Mouse (Mus musculus) mouse embryonic stem cell (cell line): Measurements from ENCODE around the gene Sept9.

ENCODE experiments used
- in situ Hi-C, 2 experiments: fragments of 300-500 bp; cut with MboI; formaldehyde crosslinking; loops; 1 replicate in 1 of 2; 3 replicates in 1 of 2; pipeline ENCODE4 v1.14.3; 2019 to 2020; ENCODE audit warnings: low sequenced_read_pairs in 2 of 2, low pct_unique_long_range_greater_than_20kb in 1 of 2, mixed read lengths in 1 of 2; ENCODE audit not compliant: unreplicated experiment in 1 of 2

The Sept9 gene

DNA sequence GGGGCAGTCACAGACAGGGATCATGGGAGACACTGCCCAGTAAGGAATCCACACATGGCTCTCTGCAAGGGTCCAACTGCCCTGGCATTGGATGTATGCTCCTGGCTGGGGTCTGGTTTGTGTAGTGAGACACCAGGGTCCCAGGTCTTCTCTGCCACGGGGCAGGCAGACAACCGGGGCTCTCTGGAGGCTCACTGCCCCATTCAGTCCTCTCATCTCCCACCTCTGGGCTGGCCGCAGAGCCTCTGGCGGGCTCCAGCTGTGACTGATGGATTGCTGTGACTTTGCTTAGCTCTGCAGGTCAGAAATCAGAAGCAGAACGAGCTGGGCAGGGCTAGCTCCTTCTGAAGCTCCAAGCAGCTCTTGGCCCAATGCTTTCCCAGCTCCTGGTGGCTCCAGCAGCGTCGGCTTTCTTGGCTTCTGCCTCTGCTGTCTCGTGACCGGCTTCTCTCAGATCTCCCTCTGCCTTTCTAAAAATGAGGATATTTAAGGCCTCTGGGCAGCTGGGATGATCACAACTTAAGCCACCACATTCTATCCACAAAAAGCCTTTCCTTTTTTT lies 36.5 kb downstream of the Sept9 start:
- in situ Hi-C loops, result loop anchor here in 1 of 2 experiments (5.0 kb wide), 1 partner anchor 121 kb away; no protein-coding TSS in a partner anchor

DNA sequence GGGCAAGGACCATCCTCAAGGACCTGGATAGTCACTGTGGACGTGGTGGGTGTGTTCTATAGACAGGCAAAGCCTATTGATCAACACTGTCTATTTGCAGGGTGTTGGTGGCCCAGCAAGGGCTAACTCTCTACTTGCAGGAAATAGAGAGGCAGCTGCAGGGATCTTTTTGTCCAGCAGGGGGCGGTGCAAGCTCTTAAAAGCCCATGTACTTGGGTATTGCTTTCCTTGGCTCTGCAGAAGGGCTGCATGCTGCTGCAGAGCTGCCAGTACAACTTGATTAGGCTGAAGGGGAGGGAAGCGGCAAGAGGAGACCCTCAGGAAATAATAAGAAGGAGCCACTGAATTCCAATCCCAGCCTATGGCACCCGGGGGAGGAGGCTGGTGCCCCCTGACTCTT lies 38.7 kb downstream of the Sept9 start:
- in situ Hi-C loops, result loop anchor here in 1 of 2 experiments (5.0 kb wide), 1 partner anchor 119 kb away; no protein-coding TSS in a partner anchor

DNA sequence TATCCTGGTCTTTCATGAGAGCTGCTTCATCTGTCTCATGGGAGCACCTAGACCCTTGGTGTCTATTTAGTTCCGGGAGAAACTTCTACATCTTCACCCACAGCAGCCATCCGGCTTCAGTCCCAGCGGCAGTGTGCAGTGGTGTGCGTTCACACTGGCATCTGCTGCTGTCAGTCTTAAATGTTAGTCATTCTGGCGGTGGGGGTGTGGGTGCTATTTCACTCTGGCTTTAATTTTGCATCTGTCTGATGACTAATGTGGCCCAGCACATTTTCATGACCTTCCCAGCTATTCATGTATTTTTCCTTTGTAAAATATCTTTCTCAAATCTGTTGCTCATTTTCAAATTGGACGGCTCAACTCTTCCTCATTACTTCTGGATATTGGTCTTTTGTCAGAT lies 40.2 kb downstream of the Sept9 start:
- in situ Hi-C loops, result loop anchor here in 1 of 2 experiments (5.0 to 10.0 kb wide), 2 partner anchors 55 to 118 kb away; no protein-coding TSS in a partner anchor

DNA sequence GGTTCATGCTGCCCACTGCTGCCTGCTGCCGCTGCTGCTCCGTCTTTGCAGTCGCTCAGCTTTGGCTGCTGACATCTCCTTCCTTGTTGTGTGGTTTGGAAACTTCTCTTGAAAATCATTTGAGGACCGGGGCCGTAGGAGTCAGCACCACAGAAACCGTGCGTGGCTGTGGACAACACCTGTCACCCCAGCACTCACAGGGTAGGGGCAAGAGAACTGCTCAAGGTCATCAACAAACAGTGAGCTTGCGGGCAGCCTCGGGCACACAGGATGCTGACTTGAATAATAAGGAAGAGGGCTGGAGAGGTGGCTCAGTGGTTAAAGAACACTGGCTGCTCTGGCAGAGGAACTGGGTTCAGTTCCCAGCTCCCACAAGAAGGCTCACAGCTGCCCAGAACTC lies 40.9 kb downstream of the Sept9 start:
- in situ Hi-C loops, result loop anchor here in 1 of 2 experiments (10.0 kb wide), 1 partner anchor 54 kb away; no protein-coding TSS in a partner anchor

DNA sequence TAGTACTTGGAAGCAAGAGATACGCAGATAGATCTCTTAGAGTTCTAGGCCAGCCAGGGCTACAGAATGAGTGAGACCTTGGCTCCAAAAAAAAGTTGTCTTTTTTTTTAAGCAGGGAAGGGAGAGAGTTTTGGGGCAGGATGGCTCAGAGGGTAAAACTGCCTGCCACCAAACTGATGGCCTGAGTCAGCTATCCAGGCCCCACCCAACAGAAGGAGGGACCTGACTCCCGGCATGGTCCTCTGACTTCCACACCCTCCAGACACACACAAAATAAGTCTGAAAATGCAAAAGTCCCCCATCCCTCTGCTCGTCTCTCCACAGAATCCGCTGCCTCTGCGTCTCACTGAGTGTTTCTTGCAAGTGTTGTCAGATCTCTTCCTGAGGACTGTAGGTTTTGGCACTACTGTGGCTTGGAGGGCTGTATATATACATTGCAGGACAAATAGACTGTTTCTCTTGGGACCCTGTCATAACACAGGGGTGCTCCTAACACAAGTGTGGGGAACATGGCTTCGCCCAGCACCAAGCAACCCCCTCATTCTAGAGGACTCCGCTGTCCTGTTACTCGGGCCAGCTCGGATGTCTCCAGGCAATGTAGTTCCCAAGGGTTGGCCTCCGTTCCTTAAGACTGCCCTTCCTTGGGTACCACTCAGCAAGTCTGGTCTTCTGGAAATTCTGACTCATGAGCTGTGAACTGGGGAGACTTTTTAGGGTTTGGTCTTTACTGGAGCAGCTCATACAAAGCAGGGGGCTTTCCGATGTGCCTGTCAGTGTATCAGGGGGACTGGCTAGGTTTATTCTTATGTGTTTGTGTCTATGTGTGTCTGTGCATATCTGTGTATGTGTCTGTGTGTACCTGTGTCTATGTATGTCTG lies 41.6 kb downstream of the Sept9 start:
- in situ Hi-C loops, result loop anchor here in 1 of 2 experiments (10.0 kb wide), 1 partner anchor 54 kb away; no protein-coding TSS in a partner anchor

DNA sequence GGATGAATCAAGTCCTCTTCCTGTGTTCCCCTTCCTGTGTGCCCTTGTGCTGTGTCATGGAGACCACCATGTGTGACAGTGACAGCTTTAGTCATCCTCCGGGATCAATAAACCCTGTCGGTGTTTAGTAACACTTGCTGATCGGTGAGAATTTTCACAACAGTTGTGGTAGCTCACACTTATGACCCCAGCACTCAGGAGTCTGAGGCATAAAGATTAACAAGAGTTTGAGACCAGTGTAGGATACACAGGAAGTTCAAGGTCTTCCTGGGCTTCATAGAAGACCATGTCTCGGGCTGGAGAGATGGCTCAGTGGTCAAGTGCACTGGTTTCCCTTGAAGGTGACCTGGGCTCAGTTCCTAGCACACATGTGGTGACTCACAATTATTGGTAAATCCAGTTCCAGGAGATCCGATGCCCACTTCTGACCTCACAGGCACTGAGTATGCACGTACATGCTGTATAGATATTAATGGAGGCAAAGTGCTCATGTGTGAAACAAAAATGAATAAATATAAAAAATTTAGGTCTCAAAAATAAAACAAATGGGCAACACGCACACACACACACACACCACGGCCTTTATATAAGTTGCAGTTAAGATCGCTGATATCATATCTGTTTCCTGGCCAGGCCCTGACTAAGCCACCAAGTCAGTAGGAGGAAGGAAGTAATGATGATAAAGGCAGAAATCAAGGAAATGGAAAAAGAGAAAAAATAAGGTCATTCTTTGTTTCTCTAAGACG lies 43.1 kb downstream of the Sept9 start:
- in situ Hi-C loops, result loop anchor here in 1 of 2 experiments (10.0 kb wide), 1 partner anchor 52 kb away; no protein-coding TSS in a partner anchor

DNA sequence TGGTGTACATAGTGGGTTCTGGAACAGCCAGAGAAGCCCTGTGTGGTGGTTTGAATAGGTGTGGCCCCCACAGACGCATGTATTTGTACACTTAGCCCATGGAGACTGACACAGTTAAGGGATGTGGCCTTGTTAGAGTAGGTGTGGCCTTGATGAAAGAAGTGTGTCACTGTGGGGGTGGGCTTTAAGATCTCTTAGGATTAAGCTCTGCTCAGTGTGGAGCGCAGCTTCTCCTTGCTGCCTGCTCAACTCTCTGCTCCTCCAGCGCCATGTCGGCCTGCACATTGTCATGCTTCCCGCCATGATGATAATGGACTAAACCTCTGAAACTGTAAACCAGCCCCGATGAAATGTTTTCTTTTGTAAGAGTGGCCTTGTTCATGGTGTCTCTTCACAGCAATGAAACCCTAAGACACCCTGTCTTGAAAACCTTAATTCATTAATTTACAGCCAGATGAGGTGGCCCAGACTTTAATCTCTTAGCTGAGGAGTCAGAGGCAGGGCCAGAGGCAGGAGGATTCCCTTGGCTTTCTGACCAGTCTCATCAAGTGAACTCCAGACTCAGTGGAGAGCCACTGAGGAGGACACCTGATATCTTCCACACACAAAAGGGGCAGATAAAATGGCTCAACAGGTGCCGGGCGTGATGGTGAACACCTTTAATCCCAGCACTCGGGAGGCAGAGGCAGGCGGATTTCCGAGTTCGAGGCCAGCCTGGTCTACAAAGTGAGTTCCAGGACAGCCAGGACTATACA lies 44.3 kb downstream of the Sept9 start:
- in situ Hi-C loops, result loop anchor here in 1 of 2 experiments (10.0 kb wide), 1 partner anchor 51 kb away; no protein-coding TSS in a partner anchor

DNA sequence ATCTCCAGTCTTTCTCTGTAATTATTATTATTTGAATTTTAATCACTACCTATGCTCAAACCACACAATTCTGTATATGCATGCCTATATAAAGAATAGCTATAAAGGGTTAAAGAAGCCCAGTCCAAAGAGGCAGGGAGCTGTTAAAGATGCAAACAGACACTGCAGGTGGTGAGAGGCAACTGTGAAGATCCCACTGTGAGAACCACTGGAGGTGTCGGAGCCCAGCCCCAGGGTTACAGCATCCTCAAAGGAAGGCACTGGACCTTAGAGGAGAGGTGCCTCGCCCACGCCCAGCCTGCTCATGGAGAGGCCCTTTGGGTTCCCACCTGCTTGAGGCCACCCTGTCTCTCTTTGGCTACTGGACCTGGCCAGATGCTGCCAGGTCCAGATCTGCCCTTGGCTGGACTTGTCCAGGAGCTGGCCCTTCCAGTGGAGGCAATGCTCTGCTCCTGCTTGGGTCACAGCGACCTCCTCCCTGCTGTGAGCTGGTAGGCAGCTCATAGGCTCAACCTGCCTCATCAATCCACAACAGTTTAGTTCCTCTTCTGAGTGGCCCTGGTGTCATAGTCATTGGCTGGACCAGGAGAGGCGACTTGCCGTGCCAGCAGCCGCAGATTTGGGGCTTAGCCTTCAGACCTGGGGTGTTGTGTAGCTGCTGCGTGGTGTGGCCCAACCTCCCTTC lies 45.7 kb downstream of the Sept9 start:
- in situ Hi-C loops, result loop anchor here (5.0 to 10.0 kb wide), 2 partner anchors 50 to 52 kb away; no protein-coding TSS in a partner anchor

DNA sequence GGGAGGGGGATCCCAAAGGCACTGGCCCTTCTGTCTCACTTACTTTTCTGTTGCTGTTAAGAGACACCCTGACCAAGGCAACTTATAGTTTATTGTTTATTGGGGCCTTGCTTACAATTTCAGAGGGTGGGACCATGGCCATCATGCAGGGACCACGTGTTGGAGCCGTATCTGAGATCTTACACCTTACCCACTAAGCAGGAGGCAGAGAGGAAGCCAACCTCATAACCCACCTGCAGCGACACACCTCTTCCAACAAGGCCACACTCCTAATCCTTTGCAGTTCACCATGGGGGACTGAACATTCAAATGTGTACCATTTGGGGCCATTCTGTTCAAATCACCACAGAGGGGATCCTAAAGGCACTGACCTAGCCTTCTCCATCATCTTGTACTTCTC lies 46.4 kb downstream of the Sept9 start:
- in situ Hi-C loops, result loop anchor here (5.0 to 10.0 kb wide), 2 partner anchors 49 to 51 kb away; no protein-coding TSS in a partner anchor

DNA sequence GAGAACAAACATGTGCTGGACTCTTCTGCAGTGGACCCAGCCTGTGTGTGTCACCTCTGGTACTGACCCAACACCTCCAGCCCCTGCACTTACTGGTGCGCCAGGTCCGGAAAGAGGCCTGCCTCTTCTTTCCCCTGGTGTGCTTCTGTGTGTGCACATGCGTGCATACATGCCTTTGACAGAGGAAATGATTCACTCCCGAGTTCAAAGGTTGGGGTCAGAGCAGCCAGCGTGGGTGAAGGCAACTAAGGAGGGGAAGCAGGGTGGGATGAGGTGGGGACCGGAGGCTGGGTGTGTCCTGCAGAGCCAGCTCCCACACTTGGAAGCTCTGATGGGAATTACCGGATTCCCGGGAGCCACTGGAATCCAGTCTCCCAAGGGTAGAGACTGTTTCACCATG lies 46.8 kb downstream of the Sept9 start:
- in situ Hi-C loops, result loop anchor here (5.0 to 10.0 kb wide), 2 partner anchors 49 to 51 kb away; no protein-coding TSS in a partner anchor

DNA sequence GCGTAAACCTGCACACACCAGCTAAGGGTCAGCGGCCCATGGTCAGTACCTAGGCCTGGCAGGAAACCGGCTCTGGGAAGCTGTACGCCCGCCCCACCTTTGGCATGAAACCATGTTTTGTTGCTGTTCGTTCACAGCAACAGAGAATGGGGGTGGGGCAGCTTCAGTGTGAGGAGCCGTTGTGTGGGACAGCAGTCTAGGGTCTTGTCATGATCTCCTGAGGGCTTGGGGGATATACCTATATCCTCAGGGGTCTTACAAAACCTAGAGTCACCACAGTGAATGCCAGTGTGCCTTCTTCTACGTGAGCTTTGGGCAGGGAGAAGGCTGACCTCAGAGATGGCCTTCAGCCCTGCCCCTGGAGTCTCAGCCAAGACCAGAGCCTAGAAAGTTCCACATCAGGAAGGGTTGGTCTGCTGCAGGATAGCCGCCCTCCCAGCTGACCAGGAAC lies 47.5 kb downstream of the Sept9 start:
- in situ Hi-C loops, result loop anchor here (5.0 to 10.0 kb wide), 2 partner anchors 48 to 50 kb away; no protein-coding TSS in a partner anchor

DNA sequence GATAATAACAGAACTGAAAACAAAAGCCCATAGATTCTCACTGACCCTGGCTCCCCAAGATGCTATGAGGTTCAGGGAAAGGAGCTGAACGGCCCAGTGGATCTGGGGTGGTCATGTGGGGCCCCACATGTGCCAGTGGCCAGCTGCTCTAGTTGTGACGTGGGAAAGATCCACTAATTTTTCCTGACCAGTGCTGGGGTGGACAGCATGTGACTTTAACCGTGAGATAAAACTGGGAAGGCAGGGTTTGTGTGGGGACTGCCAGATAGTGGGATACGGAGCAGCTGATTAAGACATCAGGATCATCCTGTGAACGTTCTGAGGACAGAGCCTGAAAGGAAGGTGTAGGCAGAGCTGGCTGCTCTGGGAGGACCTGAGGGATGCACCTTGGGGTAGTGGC lies 48.1 kb downstream of the Sept9 start:
- in situ Hi-C loops, result loop anchor here (5.0 to 10.0 kb wide), 2 partner anchors 47 to 50 kb away; no protein-coding TSS in a partner anchor

DNA sequence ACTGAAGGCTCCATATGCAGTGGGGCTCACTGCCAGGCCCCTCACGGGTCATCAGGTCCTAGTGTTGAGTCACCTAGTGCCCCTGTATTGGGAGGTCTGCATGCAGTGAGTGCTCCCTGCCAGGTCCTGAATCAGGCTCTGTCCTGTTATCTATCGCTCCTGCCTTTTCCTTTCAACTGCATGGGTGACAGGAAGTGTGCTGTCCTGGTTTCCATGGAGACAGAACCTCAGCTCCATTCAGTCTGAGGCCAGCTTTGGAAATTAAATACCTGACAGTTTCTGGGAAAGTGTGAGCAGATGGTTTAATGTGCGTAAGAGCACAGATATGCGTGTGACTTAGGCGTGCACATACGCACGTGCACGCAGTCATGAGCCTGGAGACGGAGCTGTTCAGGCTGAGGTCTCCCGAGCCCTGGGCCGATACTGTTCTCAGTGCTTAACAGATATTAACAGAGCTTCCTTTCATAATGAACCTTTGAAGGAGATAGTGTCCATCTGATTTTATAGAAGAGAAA lies 49.3 kb downstream of the Sept9 start:
- in situ Hi-C loops, result loop anchor here (5.0 to 10.0 kb wide), 2 partner anchors 46 to 49 kb away; no protein-coding TSS in a partner anchor

DNA sequence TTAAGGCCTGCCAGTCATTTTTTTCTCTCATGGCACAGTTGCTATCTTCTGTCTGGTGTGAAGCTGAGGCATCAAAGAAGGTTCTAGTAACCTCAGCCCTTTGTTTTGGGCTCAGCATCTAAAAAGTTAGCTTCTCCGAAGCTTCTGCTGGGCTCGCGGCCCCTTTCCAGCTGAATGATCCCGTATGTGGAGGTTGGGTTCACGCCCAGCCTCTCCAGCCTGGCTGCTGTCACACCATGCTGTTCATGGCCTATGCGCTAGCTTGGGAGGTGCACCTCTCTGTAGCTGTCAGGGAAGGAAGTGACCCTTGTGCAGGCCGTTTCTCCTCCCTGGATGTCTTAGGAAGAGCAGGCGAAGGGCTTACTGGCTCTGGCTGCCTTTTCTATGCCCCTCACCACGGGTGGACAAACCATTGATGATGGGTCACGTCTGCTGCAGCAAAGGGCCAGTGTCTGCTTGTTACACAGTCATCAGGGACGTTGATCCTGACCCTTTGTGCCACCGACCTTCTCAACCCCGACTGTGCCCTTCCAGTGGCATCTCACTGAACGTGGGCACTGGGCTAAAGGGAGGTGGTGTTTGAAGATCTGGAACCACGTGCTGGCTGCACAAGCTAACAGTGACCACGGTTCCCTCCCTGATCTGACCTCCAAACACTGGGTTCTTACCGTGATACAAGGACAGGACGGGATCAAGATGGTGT lies 50.0 kb downstream of the Sept9 start:
- in situ Hi-C loops, result loop anchor here (5.0 to 10.0 kb wide), 2 partner anchors 45 to 48 kb away; no protein-coding TSS in a partner anchor

DNA sequence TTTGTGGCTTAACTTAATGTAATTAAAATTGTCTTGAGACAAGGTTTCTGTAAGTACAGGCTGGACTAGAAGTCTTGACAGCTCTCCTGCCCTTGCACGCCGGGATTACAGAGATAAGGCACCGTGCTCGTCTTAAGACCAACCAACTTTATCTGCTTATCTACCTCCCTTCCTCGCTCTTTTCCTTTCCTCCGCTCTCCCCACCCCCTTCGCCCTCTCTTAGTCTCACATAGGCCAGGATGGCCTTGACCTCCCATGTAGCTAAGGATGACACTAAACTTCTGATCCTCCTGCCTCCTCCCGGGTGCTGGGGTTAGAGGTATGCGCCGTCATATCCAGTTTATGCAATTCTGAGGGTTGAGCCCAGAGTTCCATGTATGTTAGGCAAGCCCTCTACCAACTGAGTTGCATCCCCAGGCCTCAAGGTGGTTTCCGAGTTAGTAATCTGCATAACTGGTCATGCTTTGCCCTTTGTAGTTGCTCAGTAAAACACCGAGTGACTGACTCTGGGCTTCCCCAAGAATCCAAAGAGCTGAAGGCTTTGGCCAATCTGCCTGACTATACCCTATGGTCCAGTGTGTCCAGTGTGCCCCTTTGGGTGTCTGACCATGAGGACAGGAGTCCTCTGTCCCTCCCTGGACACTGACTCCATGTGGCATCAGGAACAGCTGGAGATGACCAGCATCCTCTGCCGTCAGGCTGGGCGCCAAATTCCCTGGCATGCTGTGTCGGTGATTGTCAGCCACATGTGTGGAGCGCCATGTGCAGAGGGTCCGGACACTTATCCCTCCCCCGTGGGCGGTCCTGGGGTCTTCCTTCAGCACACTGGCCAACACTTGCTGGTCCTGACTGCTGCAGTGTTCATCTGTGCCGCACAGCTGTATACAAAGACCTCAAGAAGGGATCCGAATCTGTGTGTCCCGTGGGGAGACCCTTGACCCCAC lies 50.8 kb downstream of the Sept9 start:
- in situ Hi-C loops, result loop anchor here (5.0 to 10.0 kb wide), 2 partner anchors 45 to 47 kb away; no protein-coding TSS in a partner anchor
